Mouse (Mus musculus) kidney, postnatal 0 days (tissue): ENCODE data around the gene Ptges3l. TPM values are rescaled to one million over a fixed set of nuclear protein-coding genes. Genes with fewer than 3 reads are reported as not detected.

Experiments used
- ATAC-seq: fragments of 200-750 bp; cut with Nextera tagmentation; replicated peaks from 2 replicates; pipeline ENCODE4 v1.8.0; 2017; ENCODE audit warnings: low read depth, moderate number of reproducible peaks, moderate TSS enrichment, moderate library complexity; ENCODE audit not compliant: low FRiP score
- DNase-seq: peaks from one replicate; pipeline ENCODE4 v3.0.0-alpha.2; 2016; ENCODE audit warnings: low spot score
- H3K27ac ChIP-seq: fragments of 300-500 bp; sonication (generic); 2 replicates; pipeline ENCODE4 v1.5.1; 2014; ENCODE audit warnings: mild to moderate bottlenecking
- H3K27me3 ChIP-seq: fragments of 300-500 bp; sonication (generic); 2 replicates; pipeline ENCODE4 v1.6.1; 2014; ENCODE audit warnings: low read length, mixed read lengths; ENCODE audit not compliant: insufficient read depth
- H3K36me3 ChIP-seq: fragments of 300-500 bp; sonication (generic); 2 replicates; pipeline ENCODE4 v1.6.1; 2014; ENCODE audit warnings: low read length, mixed read lengths; ENCODE audit not compliant: insufficient read depth
- H3K4me1 ChIP-seq: fragments of 300-500 bp; sonication (generic); replicated peaks from 2 replicates; pipeline ENCODE4 v1.6.1; 2014; ENCODE audit warnings: antibody characterized with exemption, low read length, mixed read lengths; ENCODE audit not compliant: insufficient read depth
- H3K4me2 ChIP-seq: fragments of 300-500 bp; sonication (generic); 2 replicates; pipeline ENCODE4 v1.6.1; 2014; ENCODE audit warnings: mild to moderate bottlenecking, low read length, moderate library complexity, mixed read lengths
- H3K4me3 ChIP-seq: fragments of 300-500 bp; sonication (generic); replicated peaks from 2 replicates; pipeline ENCODE4 v1.5.1; 2014; ENCODE audit warnings: low read depth, low read length
- H3K9ac ChIP-seq: fragments of 300-500 bp; sonication (generic); 2 replicates; pipeline ENCODE4 v1.6.1; 2014; ENCODE audit warnings: low read depth, low read length
- H3K9me3 ChIP-seq: fragments of 300-500 bp; sonication (generic); replicated peaks from 2 replicates; pipeline ENCODE4 v1.6.1; 2016; ENCODE audit warnings: low read length, inconsistent platforms, mixed read lengths
- CTCF ChIP-seq: IDR thresholded peaks from 2 replicates; pipeline ENCODE4 v1.5.1; 2016; ENCODE audit warnings: antibody characterized with exemption, low read depth, mild to moderate bottlenecking, moderate library complexity
- WGBS: fragments of 180-500 bp; shearing (Covaris S2); extraction: QIAGEN DNeasy Blood & Tissue Kit; methylation state at CpG from one replicate; pipeline ENCODE4 v1.1.7; 2014; 5-methylcytosine and 5-hydroxymethylcytosine counted together
- polyA plus RNA-seq: library from polyadenylated mRNA; unstranded; fragments of >200 nt; fragmentation: Nextera tagmentation; extraction: Ambion mirVana; gene quantifications from 2 replicates; pipeline ENCODE4 v1.2.1, GENCODE M21; 2015

Gene Ptges3l
- polyA plus RNA-seq, 1 experiment from 2014 or later, result 8.7 TPM

DNA sequence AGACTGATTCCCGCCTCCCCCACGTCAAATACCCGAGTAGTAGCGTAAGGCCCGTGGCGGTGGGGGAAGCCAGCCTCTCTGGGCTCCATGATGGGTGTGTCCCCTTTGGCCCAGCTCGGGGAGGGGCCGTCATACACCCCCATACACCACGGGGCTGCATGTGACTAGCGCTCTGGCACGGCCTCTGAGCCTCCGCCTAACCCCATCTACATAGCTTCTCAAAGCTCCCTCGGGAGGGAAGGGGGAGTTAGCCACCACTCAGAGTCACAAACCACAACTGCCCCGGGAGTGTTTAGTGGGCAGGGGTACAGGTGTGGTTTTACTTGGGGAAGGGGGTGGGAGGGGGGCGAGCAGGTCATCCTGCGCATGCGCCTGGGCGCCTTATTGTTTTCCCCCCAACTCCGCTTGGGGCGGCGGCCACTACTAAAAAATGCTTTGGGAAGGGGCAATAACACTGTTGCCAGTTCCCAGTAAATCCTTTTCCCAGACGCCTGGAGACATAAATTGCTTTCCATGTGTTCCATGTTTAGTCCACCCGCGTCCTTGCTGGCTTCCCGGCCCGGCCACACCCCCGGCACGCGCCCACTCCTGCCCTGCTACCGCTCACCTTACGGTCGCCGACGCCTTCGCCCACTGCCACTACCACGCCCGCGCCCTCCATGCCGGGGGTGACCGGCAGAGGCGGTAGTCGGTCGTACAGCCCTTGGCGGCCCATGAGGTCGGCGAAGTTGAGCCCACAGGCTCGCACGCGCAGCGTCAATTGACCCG is 40.2 kb upstream of the Ptges3l start:
- Histone ChIP-seq H3K36me3 (peaks cover 8% of the 10 kb centered on the region), H3K4me1 (peaks cover 24% of the 10 kb centered on the region), H3K9ac (peak overlapping the region; percentile 78), H3K27ac (peak overlapping the region; percentile 88), H3K9me3 (no peaks in the 10 kb centered on the region), H3K4me3 (peak overlapping the region; percentile 83), H3K27me3 (no peaks in the 10 kb centered on the region), H3K4me2 (peak overlapping the region; percentile 97)
- peak; percentile 42; the same call in 1 of the 2 replicates for TF ChIP-seq CTCF
- ATAC-seq (peak; percentile 60), DNase-seq (peak; percentile 61)
- under 1% methylated on average over 51 of the region's 51 CpGs for WGBS

DNA sequence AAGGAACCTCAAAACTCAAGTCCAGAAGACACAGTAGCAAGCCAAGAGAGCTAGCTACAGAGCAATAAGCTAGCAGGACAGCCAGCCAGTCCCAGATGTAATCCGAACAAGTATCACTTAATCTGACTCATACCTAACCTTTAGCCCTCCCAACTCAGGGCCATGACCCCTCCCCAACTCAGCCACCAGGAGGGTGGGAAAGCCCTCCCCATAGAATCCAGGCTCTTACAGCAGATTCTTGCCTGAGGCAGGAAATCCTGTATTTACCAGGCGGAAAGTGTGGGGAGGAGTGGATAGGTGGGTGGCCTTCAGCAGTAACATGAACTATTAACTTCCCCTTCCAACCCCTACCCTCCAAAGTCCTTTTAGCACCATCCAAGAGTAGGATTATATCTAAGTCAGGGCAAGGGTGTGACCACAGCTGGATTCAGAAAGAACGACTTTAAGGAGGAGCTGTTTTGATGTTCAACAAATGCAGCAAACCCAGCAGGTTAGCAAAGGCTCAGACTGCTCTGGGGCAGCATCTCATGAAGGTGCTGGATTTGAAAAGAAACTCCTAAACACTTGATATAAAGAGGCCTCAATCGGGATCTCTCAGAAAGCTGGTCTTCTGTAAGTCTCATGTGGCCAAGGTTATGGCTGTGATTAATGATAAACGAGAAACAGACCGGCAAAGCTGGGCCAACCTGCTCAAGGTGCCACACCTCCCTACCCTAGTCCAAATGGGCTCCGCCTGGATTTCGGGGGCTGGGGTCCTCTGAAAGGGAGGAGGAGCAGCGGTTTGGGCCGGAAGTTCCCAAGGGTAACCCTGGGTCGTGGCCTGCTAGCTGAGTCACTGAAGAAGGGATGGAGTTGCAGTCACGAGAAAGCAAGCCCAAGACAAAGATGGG is 39.3 kb upstream of the Ptges3l start, which contains the start of gene Rnd2:
Gene Rnd2, plus strand, starts transcription at position 789 of the 890 bp plus-strand sequence.
- peak; percentile 18; the same call in 1 of the 2 replicates for ATAC-seq
- peak; percentile 49 for DNase-seq
- Histone ChIP-seq H3K4me1 (peaks cover 24% of the 10 kb centered on the region), H3K27ac (peak within 1 kb of the TSS; percentile 88), H3K4me3 (peak within 1 kb of the TSS; percentile 83), H3K9me3 (no peaks in the 10 kb centered on the region), H3K36me3 (peaks cover 9% of the 10 kb centered on the region), H3K9ac (peak within 1 kb of the TSS; percentile 78), H3K27me3 (no peaks in the 10 kb centered on the region), H3K4me2 (peak within 1 kb of the TSS; percentile 97)
- no peak for TF ChIP-seq CTCF
- WGBS, result 8% methylated on average over 12 of the region's 12 CpGs

DNA sequence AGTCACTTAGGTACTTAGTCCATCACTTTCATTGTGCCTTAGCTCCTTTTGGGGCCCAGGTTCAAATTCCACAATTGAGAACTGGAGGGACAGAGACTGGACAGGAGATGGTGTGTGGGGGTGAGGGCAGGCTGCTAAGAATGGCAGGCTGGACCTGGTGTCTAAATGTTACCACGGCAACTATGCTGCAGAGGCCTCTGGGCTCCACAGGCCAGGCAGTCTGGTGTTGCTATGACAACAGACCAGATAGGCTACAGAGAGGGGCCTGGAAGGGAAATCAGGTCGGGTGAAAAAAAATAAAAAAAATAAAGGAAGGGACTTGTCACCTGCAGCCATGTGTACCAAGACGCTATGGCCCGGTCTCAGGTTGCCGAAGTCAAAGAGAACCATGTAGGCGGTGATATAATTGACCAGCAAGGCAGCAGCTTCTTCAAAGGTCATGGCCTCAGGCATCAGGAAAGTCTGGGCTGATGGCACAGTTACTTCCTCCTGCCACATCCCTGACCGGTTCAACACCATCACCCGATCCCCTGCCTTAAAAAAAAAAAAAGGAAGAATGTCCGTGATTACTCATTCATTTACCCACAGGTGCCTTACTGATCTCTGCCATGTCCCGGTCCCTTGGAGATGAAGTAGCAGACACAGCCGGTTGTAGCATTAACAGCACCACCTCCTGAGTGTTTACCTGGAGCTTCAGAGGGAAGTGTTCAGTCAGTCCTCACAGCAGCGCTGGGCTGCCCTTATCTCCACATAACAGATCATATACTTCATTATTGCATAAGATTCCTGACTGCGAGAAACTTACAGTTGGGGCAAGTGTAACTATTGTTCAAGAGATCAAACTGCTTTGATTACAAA is 37.7 kb upstream of the Ptges3l start:
- Histone ChIP-seq H3K27ac (no peak overlapping the region), H3K4me3 (no peak overlapping the region), H3K36me3 (peaks cover 18% of the 10 kb centered on the region), H3K4me1 (peaks cover 24% of the 10 kb centered on the region), H3K9me3 (no peaks in the 10 kb centered on the region), H3K9ac (no peak overlapping the region), H3K27me3 (no peaks in the 10 kb centered on the region), H3K4me2 (no peak overlapping the region)
- DNase-seq (no peak), ATAC-seq (no peak)
- 27% methylated on average over 13 of the region's 13 CpGs for WGBS
- TF ChIP-seq CTCF, result no peak

DNA sequence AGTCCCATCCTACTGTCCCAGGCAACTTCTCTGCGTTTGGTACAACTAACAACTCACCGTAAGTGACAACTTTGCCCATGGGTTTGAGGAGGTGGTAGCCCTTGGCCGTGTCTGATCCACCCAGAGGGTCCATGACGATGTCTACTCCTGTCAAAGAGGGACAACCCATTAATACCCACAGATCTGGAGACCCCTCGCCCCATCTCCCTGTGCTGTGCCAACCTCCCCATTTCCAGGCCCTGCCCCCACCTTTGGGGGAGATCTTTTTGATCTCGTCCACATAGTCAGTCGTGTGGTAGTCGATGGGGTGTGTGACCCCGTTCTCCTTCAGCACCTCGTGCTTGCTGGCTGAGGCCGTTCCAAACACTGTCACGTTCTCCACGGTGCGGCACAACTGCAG is 37.0 kb upstream of the Ptges3l start:
- no peaks in the 10 kb centered on the region for H3K27me3 ChIP-seq
- H3K36me3 ChIP-seq, result peaks cover 23% of the 10 kb centered on the region
- H3K4me2 ChIP-seq, result no peak overlapping the region
- DNase-seq (no peak), ATAC-seq (no peak)
- no peak overlapping the region for H3K9ac ChIP-seq
- H3K4me1 ChIP-seq, result peaks cover 24% of the 10 kb centered on the region
- 72% methylated on average over 14 of the region's 14 CpGs for WGBS
- no peaks in the 10 kb centered on the region for H3K9me3 ChIP-seq
- TF ChIP-seq CTCF, result no peak
- H3K27ac ChIP-seq, result no peak overlapping the region
- no peak overlapping the region for H3K4me3 ChIP-seq

DNA sequence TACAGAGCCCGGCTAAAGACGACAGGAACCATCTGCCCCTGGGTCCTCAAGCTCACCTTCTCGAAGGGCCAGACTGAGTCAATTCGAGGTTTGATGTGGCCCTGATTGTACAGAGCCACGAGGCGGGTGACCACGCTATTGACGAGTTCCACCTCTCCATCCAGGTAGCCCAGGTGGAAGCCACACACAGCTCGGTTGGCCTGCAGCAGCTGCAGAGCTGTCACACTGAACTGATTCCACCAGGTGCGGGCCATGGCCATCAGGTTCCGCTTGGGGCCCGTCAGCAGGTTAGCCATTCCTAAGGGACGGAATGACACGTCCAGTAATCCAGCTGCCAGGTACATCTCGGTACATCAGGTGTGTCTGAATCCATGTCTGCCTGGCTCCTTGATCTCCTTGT is 35.2 kb upstream of the Ptges3l start:
- Histone ChIP-seq H3K4me2 (no peak overlapping the region), H3K27ac (no peak overlapping the region), H3K4me3 (no peak overlapping the region), H3K9me3 (no peaks in the 10 kb centered on the region), H3K27me3 (no peaks in the 10 kb centered on the region), H3K36me3 (peaks cover 25% of the 10 kb centered on the region), H3K4me1 (peaks cover 19% of the 10 kb centered on the region), H3K9ac (no peak overlapping the region)
- no peak for TF ChIP-seq CTCF
- DNase-seq (no peak), ATAC-seq (no peak)
- WGBS, result 83% methylated on average over 15 of the region's 15 CpGs
